Mouse (Mus musculus) myocyte (in vitro differentiated cells): Measurements from ENCODE around the gene A630076J17Rik. TPM values are rescaled to one million over a fixed set of nuclear protein-coding genes. Genes with fewer than 3 reads are reported as not detected.

Experiments used
- H3K27me3 ChIP-seq: one replicate; pipeline ENCODE4 v1.6.1; 2011; ENCODE audit not compliant: control insufficient read depth, insufficient read depth, insufficient read length
- H3K36me3 ChIP-seq: one replicate; pipeline ENCODE4 v1.6.1; 2011; ENCODE audit not compliant: control insufficient read depth, insufficient read depth
- H3K4me2 ChIP-seq: one replicate; pipeline ENCODE4 v1.6.1; 2011; ENCODE audit warnings: low read depth, control low read depth
- H3K4me3 ChIP-seq: one replicate; pipeline ENCODE4 v1.5.1; 2011; ENCODE audit warnings: mild to moderate bottlenecking, control low read depth, moderate library complexity
- H3K79me2 ChIP-seq: one replicate; pipeline ENCODE4 v1.6.1; 2011; ENCODE audit not compliant: control insufficient read depth, insufficient read depth
- H3ac ChIP-seq: one replicate; pipeline ENCODE4 v1.6.1; 2011; ENCODE audit not compliant: control insufficient read depth, insufficient read length
- CEBPB ChIP-seq: IDR thresholded peaks from 2 replicates; pipeline ENCODE4 v1.6.1; 2011; ENCODE audit warnings: mild to moderate bottlenecking, moderate library complexity; ENCODE audit not compliant: poor library complexity, insufficient read depth, severe bottlenecking
- E2F4 ChIP-seq: IDR thresholded peaks from one replicate; pipeline ENCODE4 v1.6.1; 2011; ENCODE audit warnings: mild to moderate bottlenecking, control low read depth, moderate library complexity; ENCODE audit not compliant: insufficient read depth
- MAX ChIP-seq: IDR thresholded peaks from one replicate; pipeline ENCODE4 v1.6.1; 2011; ENCODE audit warnings: low read depth, mild to moderate bottlenecking, control low read depth
- MYOD1 ChIP-seq, 3 experiments: IDR thresholded peaks; one replicate each; pipeline ENCODE4 v1.6.1; 2011; ENCODE audit warnings: control low read depth in 2 of 3, low read depth in 2 of 3, mild to moderate bottlenecking in 2 of 3, moderate library complexity in 1 of 3; ENCODE audit not compliant: insufficient read length in 2 of 3, control insufficient read depth in 1 of 3
- MYOG ChIP-seq, 3 experiments: IDR thresholded peaks; one replicate each; pipeline ENCODE4 v1.6.1; 2011; ENCODE audit warnings: control low read depth in 2 of 3, low read depth in 2 of 3, mild to moderate bottlenecking in 2 of 3; ENCODE audit not compliant: insufficient read length in 2 of 3, control insufficient read depth in 1 of 3, insufficient read depth in 1 of 3
- POLR2A ChIP-seq: IDR thresholded peaks from one replicate; pipeline ENCODE4 v1.6.1; 2011; ENCODE audit warnings: low read depth, mild to moderate bottlenecking, control low read depth, moderate library complexity; ENCODE audit not compliant: insufficient read length
- POLR2AphosphoS2 ChIP-seq: IDR thresholded peaks from one replicate; pipeline ENCODE4 v1.6.1; 2011; ENCODE audit warnings: low read depth, control low read depth; ENCODE audit not compliant: insufficient read length
- REST ChIP-seq: IDR thresholded peaks from one replicate; pipeline ENCODE4 v1.6.1; 2011; ENCODE audit warnings: mild to moderate bottlenecking, control low read depth, moderate library complexity; ENCODE audit not compliant: insufficient read depth, insufficient read length
- SRF ChIP-seq: IDR thresholded peaks from one replicate; pipeline ENCODE4 v1.6.1; 2011; ENCODE audit warnings: low read depth; ENCODE audit not compliant: control insufficient read depth, insufficient read length
- TCF12 ChIP-seq: IDR thresholded peaks from one replicate; pipeline ENCODE4 v1.6.1; 2011; ENCODE audit warnings: mild to moderate bottlenecking, control low read depth; ENCODE audit not compliant: poor library complexity, insufficient read depth, severe bottlenecking
- TCF3 ChIP-seq: IDR thresholded peaks from one replicate; pipeline ENCODE4 v1.6.1; 2011; ENCODE audit warnings: low read depth, control low read depth; ENCODE audit not compliant: insufficient read length
- USF1 ChIP-seq: IDR thresholded peaks from one replicate; pipeline ENCODE4 v1.6.1; 2011; ENCODE audit warnings: low read depth, mild to moderate bottlenecking, control low read depth, moderate library complexity
- polyA plus RNA-seq: library from polyadenylated mRNA; unstranded; fragments of >200 nt; fragmentation: generic; extraction: Trizol; gene quantifications from one replicate; pipeline ENCODE4 v1.2.1, GENCODE M21; 2012; ENCODE audit warnings: missing spikeins

The A630076J17Rik gene
- polyA plus RNA-seq, 1 experiment: not detected

DNA sequence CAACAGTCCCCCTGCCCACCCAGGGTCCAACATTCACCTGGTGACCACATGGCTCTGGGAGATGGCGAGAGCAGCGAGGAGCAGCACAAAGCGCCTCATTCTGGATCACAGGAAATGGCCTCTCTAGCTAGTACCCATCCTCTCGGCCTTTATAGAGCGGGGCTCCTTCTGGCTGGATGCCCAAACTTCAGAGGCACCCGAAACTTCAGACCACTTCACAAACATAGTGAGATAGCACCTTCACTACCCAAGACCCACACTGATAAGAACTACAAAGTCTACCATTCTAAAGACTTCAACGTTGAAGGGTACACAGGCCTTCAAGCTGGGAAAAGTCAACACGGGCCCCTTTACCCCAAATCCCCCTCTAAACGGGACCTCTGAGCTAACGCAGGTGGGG, 8.8 kb upstream of the A630076J17Rik start, which contains the start of gene Cym:
Cym (minus strand) TSS at position 125 of the 400 bp plus-strand sequence.
- H3ac ChIP-seq: no peak within 1 kb of the TSS
- no peak for TF ChIP-seq MYOG (IDR thresholded peaks at IDR 0.05; ENCODE audit: control insufficient read depth in 1 of 3, insufficient read depth in 1 of 3, insufficient read length in 2 of 3, low read depth in 2 of 3)
- no peak within 1 kb of the TSS for H3K4me3 ChIP-seq
- no peaks in the 10 kb centered on the region for H3K36me3 ChIP-seq
- H3K79me2 ChIP-seq: no peaks in the 10 kb centered on the region
- H3K27me3 ChIP-seq: peaks cover 14% of the 10 kb centered on the region
- H3K4me2 ChIP-seq: no peak within 1 kb of the TSS

DNA sequence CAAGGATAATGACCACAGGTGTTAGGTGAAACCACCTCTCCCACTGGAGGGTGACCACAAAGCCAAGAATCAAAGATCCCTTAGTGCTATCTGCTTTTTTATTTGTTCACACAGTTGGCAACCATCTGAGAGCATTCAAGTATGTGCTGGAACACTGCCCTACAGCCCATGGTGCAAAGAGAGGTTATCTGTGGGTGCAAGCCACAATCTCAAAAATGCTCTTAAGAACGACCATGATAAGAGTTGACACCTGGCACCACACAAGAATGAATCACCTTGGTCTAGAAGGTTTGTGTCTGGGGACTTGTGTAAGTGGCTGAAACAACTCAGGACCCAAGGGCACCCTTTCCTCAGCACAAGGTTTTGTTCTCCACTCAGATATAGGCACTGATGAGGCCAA, 7.2 kb upstream of the A630076J17Rik start:
- Histone ChIP-seq H3K79me2 (no peaks in the 10 kb centered on the region), H3ac (no peak overlapping the region), H3K36me3 (no peaks in the 10 kb centered on the region), H3K4me3 (no peak overlapping the region), H3K27me3 (peaks cover 10% of the 10 kb centered on the region), H3K4me2 (no peak overlapping the region)
- TF ChIP-seq E2F4 (no peak), MYOD1 (IDR thresholded peaks at IDR 0.05; ENCODE audit: control insufficient read depth in 1 of 3, insufficient read length in 2 of 3, low read depth in 2 of 3) (no peak), REST (no peak), TCF12 (no peak), MAX (no peak), USF1 (no peak), CEBPB (no peak), SRF (no peak)

DNA sequence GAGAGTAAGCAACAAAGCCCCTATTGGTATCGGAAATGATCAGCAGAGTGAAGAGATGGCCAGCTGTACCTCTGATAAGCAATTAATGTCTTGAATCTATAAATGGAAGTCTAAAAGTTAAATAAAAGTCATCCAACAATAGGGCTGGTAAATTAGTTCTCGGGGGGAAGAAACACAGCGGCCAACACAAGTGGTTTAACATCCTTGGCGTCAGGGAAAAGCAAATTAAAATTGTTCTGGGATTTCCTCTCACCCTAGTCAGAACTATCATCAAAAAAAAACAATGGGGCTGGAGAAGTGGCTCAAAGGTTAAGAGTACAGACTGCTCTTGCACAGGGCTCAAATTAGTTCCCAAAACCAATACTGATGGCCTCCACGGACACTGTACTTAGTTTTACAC, 4.6 kb upstream of the A630076J17Rik start:
- H3ac ChIP-seq: no peak overlapping the region
- H3K4me3 ChIP-seq: no peak overlapping the region
- no peak overlapping the region for H3K4me2 ChIP-seq
- no peaks in the 10 kb centered on the region for H3K36me3 ChIP-seq
- H3K27me3 ChIP-seq: no peaks in the 10 kb centered on the region
- no peak for TF ChIP-seq USF1
- no peaks in the 10 kb centered on the region for H3K79me2 ChIP-seq

DNA sequence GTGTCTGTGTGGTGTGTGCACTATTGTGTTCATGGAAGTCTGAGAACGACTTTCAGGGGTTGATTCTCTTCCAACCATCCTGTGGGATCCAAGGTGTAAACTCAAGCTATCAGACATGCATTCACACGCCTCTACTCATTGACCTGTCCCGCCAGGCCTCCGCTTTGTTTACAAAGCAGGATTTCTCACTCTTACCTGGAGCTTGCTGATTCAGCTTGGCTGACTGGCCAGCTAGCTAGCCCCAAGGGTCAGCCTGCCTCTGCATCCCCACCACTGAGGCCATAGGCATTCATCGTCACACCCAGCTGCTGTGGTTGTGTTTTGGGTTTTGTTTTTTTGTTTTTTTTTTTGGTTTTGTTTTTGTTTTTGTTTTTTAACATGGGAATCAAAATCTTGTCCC, 1.2 kb upstream of the A630076J17Rik start:
- no peak overlapping the region for H3K4me3 ChIP-seq
- H3K4me2 ChIP-seq: no peak overlapping the region
- no peaks in the 10 kb centered on the region for H3K79me2 ChIP-seq
- no peaks in the 10 kb centered on the region for H3K27me3 ChIP-seq
- TF ChIP-seq TCF3 (no peak), E2F4 (no peak), POLR2A (no peak)
- H3K36me3 ChIP-seq: no peaks in the 10 kb centered on the region
- no peak overlapping the region for H3ac ChIP-seq

DNA sequence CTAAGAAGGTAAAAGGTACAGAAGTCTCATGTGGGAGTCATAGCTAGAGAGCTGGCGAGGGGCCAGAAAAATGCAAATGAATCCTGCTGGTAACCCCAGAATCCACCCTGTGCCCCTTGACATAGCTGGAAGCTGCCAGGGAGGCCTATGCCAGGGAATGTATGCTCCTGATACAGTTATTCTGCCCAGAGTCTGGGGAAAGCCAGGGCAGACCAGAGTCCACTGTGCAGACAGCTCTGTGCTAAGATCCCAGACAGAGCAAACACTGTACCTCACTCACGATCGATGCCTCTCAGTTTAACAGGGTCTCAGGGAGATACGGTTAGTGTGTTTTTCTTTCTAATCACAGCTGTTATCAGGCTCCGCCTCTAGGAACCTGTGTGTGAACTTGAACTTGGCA, 592 bp upstream of the A630076J17Rik start:
- TF ChIP-seq SRF: no peak
- no peak for TF ChIP-seq MYOD1 (IDR thresholded peaks at IDR 0.05; ENCODE audit: control insufficient read depth in 1 of 3, insufficient read length in 2 of 3, low read depth in 2 of 3)
- TF ChIP-seq POLR2A: no peak
- TF ChIP-seq E2F4: no peak
- no peak for TF ChIP-seq CEBPB
- TF ChIP-seq TCF3: no peak
- Histone ChIP-seq H3K36me3 (no peaks in the 10 kb centered on the region), H3K4me2 (no peak overlapping the region), H3K4me3 (no peak overlapping the region), H3K27me3 (no peaks in the 10 kb centered on the region), H3ac (no peak overlapping the region), H3K79me2 (no peaks in the 10 kb centered on the region)

DNA sequence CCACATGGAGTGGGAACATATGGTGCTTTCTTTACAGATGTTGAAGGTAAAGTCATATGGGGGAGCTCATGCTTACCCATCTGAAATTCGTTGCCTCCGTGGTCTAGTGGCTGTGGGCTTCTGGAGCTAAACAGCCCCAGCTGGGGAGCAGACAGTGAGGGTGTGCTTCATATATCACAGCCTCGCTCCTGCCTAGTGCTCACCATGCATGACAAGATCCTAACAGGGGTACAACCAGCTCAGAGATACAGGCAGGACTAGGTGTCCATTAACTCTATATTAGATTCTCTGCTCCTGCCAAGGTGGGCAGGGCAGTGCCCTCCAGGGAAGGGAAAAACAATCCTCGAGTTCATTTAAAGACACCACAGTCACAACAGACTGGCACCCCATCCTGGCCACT, 788 bp downstream of the A630076J17Rik start:
- TF ChIP-seq CEBPB (no peak), SRF (no peak), POLR2AphosphoS2 (no peak), MAX (no peak), TCF3 (no peak), MYOD1 (IDR thresholded peaks at IDR 0.05; ENCODE audit: control insufficient read depth in 1 of 3, insufficient read length in 2 of 3, low read depth in 2 of 3) (no peak), MYOG (IDR thresholded peaks at IDR 0.05; ENCODE audit: control insufficient read depth in 1 of 3, insufficient read depth in 1 of 3, insufficient read length in 2 of 3, low read depth in 2 of 3) (no peak), E2F4 (no peak), POLR2A (no peak)

More for the DNA sequence above, 788 bp downstream of the A630076J17Rik start:
- Histone ChIP-seq H3K27me3 (no peaks in the 10 kb centered on the region), H3K36me3 (no peaks in the 10 kb centered on the region), H3K79me2 (no peaks in the 10 kb centered on the region), H3ac (no peak overlapping the region), H3K4me3 (no peak overlapping the region), H3K4me2 (no peak overlapping the region)
